Mouse (Mus musculus) induced T-regulatory cell, adult 2 months (primary cell): ENCODE data around the gene 2700081O15Rik.
A peak's percentile ranks its signal among the peaks of the same experiment; 100 is the strongest.
"Not testable (repeated sequence)": the region's sequence is repeated elsewhere in the genome, so short reads cannot be mapped to it uniquely, and the experiment has no call there.

Source experiments
- DNase-seq: peaks from one replicate; pipeline ENCODE4 v3.0.0-alpha.2; 2012; ENCODE audit warnings: low read depth

Gene 2700081O15Rik

GRCm38 (mm10) chr19:7416834-7417735 is at the start of gene 2700081O15Rik:
2700081O15Rik (plus strand) TSS chr19:7417625.
- DNase-seq = peak; percentile 59

DNA sequence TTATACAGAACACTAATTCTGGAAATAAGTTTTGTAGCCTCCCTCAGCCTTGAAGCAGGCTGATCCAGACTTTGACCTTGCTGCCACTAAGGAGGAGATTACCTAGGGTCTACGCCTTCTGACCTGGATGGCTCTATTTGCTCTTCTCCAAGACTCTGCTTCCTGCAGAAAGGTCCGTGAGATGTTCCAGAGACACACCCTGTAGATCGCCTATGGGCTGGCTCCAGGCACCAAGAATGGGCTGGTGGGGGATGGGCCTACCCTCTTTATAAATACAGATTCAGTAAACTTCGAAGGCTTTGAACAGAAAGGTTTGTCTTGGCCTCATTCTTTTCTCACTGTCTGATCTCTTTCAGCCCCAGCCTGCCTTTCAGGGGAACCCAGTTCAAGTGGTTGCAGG is 48.0 kb upstream of the 2700081O15Rik start:
- DNase-seq = not testable (repeated sequence)

GRCm38 (mm10) chr19:7374491-7374890 is 42.9 kb upstream of the 2700081O15Rik start:
- no peak for DNase-seq

GRCm38 (mm10) chr19:7377639-7378038 is 39.8 kb upstream of the 2700081O15Rik start:
- no peak for DNase-seq

GRCm38 (mm10) chr19:7381906-7382247 is 35.5 kb upstream of the 2700081O15Rik start:
- no peak for DNase-seq

DNA sequence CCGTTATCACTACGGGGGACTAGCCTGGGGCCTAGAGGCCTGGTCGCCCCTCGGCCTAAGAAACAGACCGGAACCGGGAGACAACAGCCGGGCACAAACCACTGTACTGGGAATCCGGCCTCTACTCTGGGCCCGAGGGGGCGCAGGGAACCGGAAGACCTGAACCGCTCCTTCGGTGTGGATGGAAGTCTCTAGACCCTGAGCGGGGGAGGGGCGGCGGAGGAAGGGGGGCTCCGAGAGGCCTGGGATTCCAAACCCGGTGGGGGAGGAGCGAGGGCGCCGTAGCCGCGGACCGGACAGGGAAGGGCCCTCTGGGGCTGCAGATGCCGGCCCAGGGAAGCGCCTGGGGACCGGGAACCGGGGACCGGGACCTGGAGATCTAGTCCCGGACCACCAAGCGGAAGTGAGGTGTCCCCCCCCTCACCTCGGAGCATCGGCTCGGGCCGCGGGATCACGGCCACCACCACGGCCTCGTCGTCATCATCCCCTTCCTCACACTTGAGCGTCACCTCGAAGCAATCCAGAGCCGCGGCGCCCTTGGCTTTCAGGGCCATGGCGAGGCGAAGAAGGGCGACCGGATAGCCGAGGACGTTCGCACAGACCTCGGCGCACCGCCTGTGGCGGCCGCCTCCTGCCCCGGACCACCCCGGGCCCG is 35.0 kb upstream of the 2700081O15Rik start:
- peak; percentile 69 for DNase-seq

- peak; percentile 95 for DNase-seq
These were observed 34.2 kb upstream of the 2700081O15Rik start, which contains the start of gene Spindoc for GRCm38 (mm10) chr19:7382903-7383865. Spindoc (minus strand) TSS chr19:7382994.

GRCm38 (mm10) chr19:7386042-7386441 is 31.4 kb upstream of the 2700081O15Rik start:
- no peak for DNase-seq

DNA sequence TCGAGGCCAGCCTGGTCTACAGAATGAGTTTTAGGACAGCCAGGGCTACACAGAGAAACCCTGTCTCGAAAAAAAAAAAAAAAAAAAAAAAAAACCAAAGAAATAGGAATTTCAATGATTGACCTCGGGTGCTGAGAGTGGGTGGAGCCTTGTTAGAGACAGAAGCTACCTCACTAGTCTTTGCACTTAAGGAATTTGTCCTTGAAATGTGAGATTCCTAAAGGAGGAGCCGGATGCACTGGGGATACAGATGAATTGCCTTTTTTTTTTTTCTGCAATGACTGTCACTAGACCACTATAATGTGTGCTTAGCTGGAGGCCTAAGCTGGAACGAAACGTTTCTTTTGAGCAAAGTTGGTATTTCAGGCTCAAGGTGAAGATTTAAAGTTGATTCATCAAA is 28.9 kb upstream of the 2700081O15Rik start:
- DNase-seq = no peak

- peak; percentile 56 for DNase-seq
These were observed 20.3 kb upstream of the 2700081O15Rik start for GRCm38 (mm10) chr19:7396867-7397826.

- DNase-seq = not testable (repeated sequence)
These were observed 18.5 kb upstream of the 2700081O15Rik start for GRCm38 (mm10) chr19:7398898-7399297.

GRCm38 (mm10) chr19:7400635-7401034 is 16.8 kb upstream of the 2700081O15Rik start:
- DNase-seq = no peak

GRCm38 (mm10) chr19:7404623-7405229 is 12.7 kb upstream of the 2700081O15Rik start:
- no peak for DNase-seq

- DNase-seq = no peak
These were observed 5.1 kb upstream of the 2700081O15Rik start for GRCm38 (mm10) chr19:7412361-7412760.

GRCm38 (mm10) chr19:7415916-7416833 is 1.2 kb upstream of the 2700081O15Rik start:
- no peak for DNase-seq

DNA sequence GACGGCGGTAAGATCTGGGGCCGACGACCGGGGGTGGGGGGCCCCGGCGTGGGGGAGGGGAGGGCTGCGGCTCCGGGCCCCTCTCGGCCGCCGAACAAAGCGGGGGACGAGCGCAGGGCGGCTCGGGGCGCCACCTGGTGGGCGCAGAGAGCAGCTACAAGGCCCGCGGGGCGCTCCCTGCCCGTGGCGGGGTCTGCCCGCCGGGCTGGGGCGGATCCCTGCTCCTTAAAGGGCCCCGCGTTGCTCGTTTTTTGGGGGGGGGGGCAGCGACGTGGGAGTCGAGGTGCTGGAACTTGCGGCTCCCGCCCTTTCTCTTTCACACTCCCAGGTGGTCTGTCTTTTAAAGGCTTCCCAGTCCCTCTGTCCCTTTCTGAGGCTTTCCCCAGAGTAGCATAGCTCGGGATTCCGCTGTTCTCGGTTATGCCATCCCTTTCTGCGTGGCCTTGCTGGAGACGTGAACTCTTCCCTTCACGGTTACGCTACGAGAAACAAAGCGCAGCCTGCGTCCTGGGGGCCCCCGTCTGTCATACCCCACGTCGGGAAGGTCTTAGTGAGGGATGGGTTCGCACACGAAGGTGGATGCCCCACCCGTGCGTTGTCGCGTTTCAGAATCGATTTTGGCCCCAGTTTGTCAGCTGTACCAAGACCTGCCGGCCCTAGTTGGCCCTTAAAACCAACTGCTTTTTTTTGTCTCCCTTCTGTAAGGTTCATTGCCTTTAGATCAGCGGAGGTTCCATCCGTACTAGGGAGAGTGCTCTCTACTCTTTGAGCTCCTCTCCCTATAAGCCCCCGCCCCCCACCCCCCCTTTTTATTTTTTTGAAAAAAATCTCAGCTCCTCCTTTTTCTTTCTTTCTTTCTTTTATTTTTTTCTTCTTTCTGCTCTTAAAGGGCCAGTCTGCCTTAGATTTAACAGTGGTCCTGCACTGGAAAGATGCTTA is 755 bp downstream of the 2700081O15Rik start:
- peak; percentile 81 for DNase-seq

DNA sequence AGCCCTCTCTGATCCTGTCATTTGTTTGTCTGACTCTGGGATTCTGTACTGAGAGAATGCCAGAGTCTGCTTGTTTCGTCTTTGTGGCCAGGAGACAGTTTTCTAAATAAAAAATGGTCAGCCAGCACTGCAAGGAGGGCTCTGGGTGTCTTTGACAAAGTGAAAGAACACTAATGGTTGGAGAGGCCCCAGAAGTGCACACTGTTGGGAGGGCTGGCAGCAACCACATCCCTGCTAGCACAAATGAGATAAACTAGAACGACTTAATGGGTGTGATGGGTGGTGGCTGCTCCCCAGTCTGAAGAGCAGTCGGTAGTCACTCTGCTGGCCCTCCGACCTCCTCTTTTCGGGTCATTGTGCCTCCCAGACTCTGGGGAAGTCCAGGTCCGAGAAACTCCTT is 1.7 kb downstream of the 2700081O15Rik start:
- no peak for DNase-seq

DNA sequence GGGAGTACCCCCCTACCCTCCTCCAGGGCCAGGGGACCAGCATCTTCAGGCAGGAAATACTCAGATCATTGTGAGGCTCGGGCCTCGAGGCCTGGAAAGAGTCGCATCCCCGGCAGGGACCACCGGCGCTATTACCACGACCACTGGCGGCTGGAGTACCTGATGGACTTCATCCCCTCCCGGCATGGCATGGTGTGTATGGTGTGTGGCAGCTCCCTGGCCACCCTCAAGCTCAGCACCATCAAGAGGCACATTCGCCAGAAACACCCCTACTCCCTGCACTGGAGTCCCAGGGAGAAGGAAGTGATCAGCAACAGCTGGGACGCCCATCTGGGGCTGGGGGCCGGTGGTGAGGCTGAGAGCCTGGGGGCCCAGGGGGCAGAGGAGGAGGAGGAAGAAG is 2.7 kb downstream of the 2700081O15Rik start:
- DNase-seq = no peak
